Mouse (Mus musculus) small intestine, adult 2 months (tissue): ENCODE results near the gene Creb5. TPM values are rescaled to one million over a fixed set of nuclear protein-coding genes. Genes with fewer than 3 reads are reported as not detected.

Source experiments
- H3K27ac ChIP-seq: fragments of 200-500 bp; 2 replicates; pipeline ENCODE4 v1.5.1; 2012; ENCODE audit warnings: low read depth, low read length, control low read depth, inconsistent platforms; ENCODE audit not compliant: insufficient read depth
- H3K27me3 ChIP-seq: fragments of 200-500 bp; 2 replicates; pipeline ENCODE4 v1.6.1; 2012; ENCODE audit warnings: mild to moderate bottlenecking, moderate library complexity, low read length, inconsistent platforms; ENCODE audit not compliant: control insufficient read depth, insufficient read depth
- H3K36me3 ChIP-seq: fragments of 200-500 bp; 2 replicates; pipeline ENCODE4 v1.6.1; 2012; ENCODE audit warnings: mild to moderate bottlenecking, low read length, control low read depth, inconsistent platforms; ENCODE audit not compliant: control insufficient read depth, insufficient read depth
- H3K4me1 ChIP-seq: fragments of 200-500 bp; 2 replicates; pipeline ENCODE4 v1.6.1; 2012; ENCODE audit warnings: low read length, inconsistent platforms, mixed read lengths; ENCODE audit not compliant: control insufficient read depth, insufficient read depth, insufficient read length
- H3K4me3 ChIP-seq: fragments of 200-500 bp; 2 replicates; pipeline ENCODE4 v1.5.1; 2012; ENCODE audit warnings: low read depth, mild to moderate bottlenecking, control low read depth, inconsistent platforms, low read length, moderate library complexity
- CTCF ChIP-seq: fragments of 200-500 bp; IDR thresholded peaks from 2 replicates; pipeline ENCODE4 v1.5.1; 2012; ENCODE audit warnings: low read depth, mild to moderate bottlenecking, control low read depth, inconsistent platforms, low read length, moderate library complexity, mixed read lengths; ENCODE audit not compliant: insufficient replicate concordance, insufficient read length; ENCODE audit errors: extremely low read depth
- POLR2A ChIP-seq: fragments of 200-500 bp; IDR thresholded peaks from 2 replicates; pipeline ENCODE4 v1.6.1; 2012; ENCODE audit warnings: low read depth, mild to moderate bottlenecking, control low read depth, inconsistent platforms, low read length, moderate library complexity
- WGBS: fragments of 180-500 bp; shearing (Covaris S2); methylation state at CpG from one replicate; pipeline ENCODE4 v1.1.7; 2018; 5-methylcytosine and 5-hydroxymethylcytosine counted together
- polyA plus RNA-seq: library from polyadenylated mRNA; depleted of rRNA; stranded (reverse); fragments of >200 nt; gene quantifications from 2 replicates; pipeline ENCODE4 v1.2.3, GENCODE M21; 2012

The Creb5 gene
- polyA plus RNA-seq, 1 experiment, result 1.1 TPM

DNA sequence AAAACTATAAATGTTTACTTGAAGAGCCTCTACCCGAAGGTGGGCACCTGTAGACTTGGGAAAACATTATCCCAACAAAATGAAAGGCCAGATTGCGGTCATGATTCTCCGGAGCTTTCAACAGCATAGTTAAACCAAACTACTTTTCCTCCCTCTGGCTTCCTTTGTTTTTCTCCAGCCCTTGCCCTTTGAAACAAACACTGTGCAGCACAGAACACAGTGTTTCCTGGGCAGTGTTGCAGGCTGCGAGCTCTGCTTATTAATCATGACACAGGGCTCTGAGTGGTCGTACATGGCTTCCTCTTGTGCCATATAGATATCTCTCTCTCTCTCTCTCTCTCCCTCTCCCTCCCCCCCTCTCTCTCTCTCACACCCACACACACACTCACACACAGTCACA, 206.8 kb downstream of the Creb5 start:
- Histone ChIP-seq H3K27me3 (no peaks in the 10 kb centered on the region), H3K4me3 (no peak overlapping the region), H3K27ac (no peak overlapping the region), H3K36me3 (no peaks in the 10 kb centered on the region), H3K4me1 (no peaks in the 10 kb centered on the region)
- WGBS, result 46% methylated on average over 5 of the region's 5 CpGs
- TF ChIP-seq POLR2A (no peak), CTCF (no peak)

DNA sequence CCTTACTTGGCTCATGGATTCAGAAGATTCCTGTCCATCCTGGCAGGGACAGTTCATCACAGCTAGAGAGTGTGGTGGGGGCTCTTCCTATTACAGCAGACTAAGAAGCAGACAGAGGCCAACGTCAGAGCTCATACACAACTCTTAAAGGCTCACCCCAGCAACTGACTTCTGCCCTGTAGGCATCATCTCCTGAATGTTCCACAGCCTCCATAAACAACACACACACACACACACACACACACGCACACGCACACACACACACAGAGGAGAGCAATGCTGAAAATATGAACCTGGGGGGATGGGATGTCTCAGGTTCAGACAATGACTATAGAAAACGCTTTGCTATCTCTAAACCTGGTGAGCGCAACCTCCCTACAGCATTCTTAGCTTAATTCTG, 208.6 kb downstream of the Creb5 start:
- no peak for TF ChIP-seq CTCF
- no peak for TF ChIP-seq POLR2A
- H3K27me3 ChIP-seq, result no peaks in the 10 kb centered on the region
- no peaks in the 10 kb centered on the region for H3K36me3 ChIP-seq
- WGBS, result 79% methylated on average over 5 of the region's 5 CpGs
- no peak overlapping the region for H3K27ac ChIP-seq
- H3K4me1 ChIP-seq, result no peaks in the 10 kb centered on the region
- H3K4me3 ChIP-seq, result no peak overlapping the region

DNA sequence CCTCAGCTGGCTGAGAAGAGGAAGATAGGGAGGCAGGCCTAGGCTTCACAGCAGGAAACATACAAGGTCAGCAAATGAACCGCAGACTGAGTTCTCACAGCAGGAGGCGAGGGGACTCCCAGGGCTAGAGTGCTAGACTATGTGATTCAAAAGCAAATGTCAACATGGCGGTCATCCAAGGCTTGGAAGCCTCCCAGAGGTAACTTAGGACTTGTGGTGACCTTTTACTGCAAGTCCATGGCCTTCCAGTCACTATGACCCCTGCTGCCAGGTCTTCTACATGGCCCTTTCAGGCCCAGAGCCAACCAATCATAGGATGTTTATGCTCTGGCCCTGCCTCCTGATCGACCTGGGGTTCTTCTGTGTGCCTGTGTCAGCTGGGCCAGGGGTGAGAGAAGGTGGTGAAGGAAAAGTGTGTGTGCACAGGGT, 209.3 kb downstream of the Creb5 start:
- H3K4me1 ChIP-seq, result no peaks in the 10 kb centered on the region
- H3K27me3 ChIP-seq, result no peaks in the 10 kb centered on the region
- H3K4me3 ChIP-seq, result no peak overlapping the region
- H3K27ac ChIP-seq, result no peak overlapping the region
- 45% methylated on average over 4 of the region's 4 CpGs for WGBS
- H3K36me3 ChIP-seq, result no peaks in the 10 kb centered on the region
- TF ChIP-seq POLR2A, result no peak
- TF ChIP-seq CTCF, result no peak

DNA sequence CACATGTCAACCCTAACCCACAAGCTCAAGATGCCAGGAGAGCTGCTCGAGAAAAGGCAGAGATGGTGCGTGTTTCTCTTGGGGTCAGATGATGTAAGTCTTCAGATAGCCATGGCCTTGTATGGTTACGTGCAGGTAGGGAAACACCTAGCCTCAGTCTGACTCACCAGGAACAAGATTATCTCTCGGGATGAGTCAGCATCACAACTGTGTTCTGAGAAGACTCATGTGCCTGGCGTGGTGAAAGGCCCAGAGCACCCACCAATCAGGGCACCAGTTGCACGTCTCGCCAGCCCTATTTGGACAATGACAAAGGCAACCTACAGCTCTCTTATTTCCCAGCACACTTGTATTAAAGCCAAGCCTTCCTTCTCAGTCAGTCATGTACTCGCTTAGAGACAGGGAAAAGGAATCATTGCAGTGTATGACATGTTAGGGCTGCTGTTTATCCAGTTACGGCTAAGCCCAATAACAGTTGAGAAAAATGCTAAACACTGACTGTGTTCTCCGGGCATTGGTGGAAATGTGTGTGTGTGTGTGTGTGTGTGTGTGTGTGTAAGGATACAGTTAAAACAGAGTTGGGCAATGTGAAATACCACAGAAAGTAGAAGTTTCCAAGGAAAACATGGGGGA, 210.9 kb downstream of the Creb5 start:
- WGBS, result 73% methylated on average over 10 of the region's 10 CpGs
- H3K4me1 ChIP-seq, result no peaks in the 10 kb centered on the region
- TF ChIP-seq POLR2A, result no peak
- no peaks in the 10 kb centered on the region for H3K27me3 ChIP-seq
- H3K4me3 ChIP-seq, result no peak overlapping the region
- no peak overlapping the region for H3K27ac ChIP-seq
- no peaks in the 10 kb centered on the region for H3K36me3 ChIP-seq

DNA sequence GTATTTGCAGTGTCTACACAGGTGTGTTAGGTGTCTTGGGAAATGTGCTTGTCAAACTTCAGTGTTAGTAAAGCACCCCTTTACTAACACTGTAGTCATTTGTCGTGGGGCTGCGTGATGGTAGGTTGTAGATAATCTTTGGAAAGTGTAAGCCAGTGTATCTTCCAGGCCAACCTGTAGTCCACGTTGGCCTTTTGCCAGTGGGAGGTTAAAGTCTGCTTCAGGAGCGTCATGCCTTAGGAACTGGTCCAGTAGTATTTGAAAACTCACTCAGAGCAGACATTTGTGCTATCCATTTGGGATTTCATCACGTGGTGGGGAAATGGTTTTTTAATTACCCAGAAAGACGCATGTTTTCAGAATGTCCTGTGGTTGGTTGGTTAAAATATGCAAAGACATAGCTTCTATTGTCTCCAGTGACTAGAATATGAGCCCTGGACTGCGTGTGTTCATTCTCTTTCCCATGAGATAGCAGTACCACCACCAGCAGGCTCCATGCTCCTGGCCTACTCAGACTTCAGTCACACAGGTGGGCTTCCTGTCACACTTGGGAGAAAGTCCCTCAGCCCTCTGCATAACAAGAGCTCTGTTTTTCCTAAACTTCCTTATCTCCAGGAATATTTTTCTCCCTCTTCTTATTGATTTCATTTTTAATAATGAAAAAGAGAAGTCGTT, 212.7 kb downstream of the Creb5 start:
- 58% methylated on average over 8 of the region's 8 CpGs for WGBS
- Histone ChIP-seq H3K4me3 (no peak overlapping the region), H3K27me3 (no peaks in the 10 kb centered on the region), H3K4me1 (no peaks in the 10 kb centered on the region), H3K36me3 (no peaks in the 10 kb centered on the region), H3K27ac (no peak overlapping the region)
- TF ChIP-seq POLR2A, result no peak
- TF ChIP-seq CTCF, result no peak

DNA sequence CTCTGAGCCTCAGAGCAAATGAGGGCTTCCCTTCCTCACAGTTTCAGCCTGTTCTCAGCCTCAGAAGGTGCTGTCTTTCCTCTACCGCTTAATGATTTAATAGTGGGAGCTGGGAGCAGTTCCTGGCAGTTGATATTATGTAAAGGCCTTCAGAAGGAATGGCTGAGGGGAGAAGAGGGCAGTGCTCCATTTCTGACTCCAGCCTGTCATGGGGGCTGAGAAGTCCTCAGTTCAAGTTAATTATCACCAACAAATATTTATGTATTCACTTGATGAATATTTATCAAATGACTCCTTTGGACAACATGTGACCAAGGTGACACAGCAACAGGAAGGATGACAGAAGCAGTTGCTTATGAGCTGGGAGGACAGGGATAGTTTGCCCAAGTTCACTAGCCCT, 214.2 kb downstream of the Creb5 start:
- H3K27me3 ChIP-seq, result no peaks in the 10 kb centered on the region
- no peaks in the 10 kb centered on the region for H3K36me3 ChIP-seq
- H3K27ac ChIP-seq, result no peak overlapping the region
- no peak for TF ChIP-seq POLR2A
- no peak for TF ChIP-seq CTCF
- no peak overlapping the region for H3K4me3 ChIP-seq
- H3K4me1 ChIP-seq, result no peaks in the 10 kb centered on the region
- 76% methylated on average over 1 of the region's 1 CpGs for WGBS

DNA sequence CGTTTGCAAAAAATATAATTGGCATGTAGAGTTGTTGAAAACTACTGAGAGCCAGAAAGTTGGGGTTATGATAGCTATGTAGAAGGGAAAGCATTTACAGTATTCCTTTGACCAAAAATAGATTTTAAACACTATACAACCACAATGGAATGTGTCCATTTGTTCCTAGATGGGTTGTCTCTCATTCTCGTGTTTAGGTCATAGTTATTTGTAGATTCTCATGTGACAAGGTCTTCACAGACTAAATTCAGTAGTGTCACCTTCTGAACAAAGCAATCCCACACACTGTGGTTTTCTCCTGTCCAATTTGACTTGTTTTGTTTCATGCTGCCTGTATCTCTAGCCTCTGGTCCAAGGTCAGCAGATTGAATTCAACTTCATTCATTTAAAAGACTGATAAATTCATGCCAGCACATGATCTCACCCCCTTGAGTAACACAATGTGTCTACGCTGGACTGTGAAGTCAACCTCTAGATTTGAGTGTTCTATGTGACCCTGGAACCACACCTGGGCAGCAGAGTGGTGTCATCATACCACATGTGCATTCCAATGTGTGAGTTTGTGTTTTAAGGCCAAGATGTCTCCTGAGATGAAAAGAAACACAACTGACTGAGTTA, 220.0 kb downstream of the Creb5 start:
- H3K27me3 ChIP-seq, result no peaks in the 10 kb centered on the region
- TF ChIP-seq CTCF, result no peak
- TF ChIP-seq POLR2A, result no peak
- H3K36me3 ChIP-seq, result no peaks in the 10 kb centered on the region
- WGBS, result 59% methylated on average over 3 of the region's 3 CpGs
- H3K4me1 ChIP-seq, result no peaks in the 10 kb centered on the region
- H3K4me3 ChIP-seq, result no peak overlapping the region
- no peak overlapping the region for H3K27ac ChIP-seq
